Mouse (Mus musculus) kidney, postnatal 0 days (tissue): ENCODE results near the gene Map3k10. TPM values are rescaled to one million over a fixed set of nuclear protein-coding genes. Genes with fewer than 3 reads are reported as not detected.

Experiments
- ATAC-seq: fragments of 200-750 bp; cut with Nextera tagmentation; replicated peaks from 2 replicates; pipeline ENCODE4 v1.8.0; 2017; ENCODE audit warnings: low read depth, moderate number of reproducible peaks, moderate TSS enrichment, moderate library complexity; ENCODE audit not compliant: low FRiP score
- DNase-seq: peaks from one replicate; pipeline ENCODE4 v3.0.0-alpha.2; 2016; ENCODE audit warnings: low spot score
- H3K27ac ChIP-seq: fragments of 300-500 bp; sonication (generic); 2 replicates; pipeline ENCODE4 v1.5.1; 2014; ENCODE audit warnings: mild to moderate bottlenecking
- H3K27me3 ChIP-seq: fragments of 300-500 bp; sonication (generic); 2 replicates; pipeline ENCODE4 v1.6.1; 2014; ENCODE audit warnings: low read length, mixed read lengths; ENCODE audit not compliant: insufficient read depth
- H3K36me3 ChIP-seq: fragments of 300-500 bp; sonication (generic); 2 replicates; pipeline ENCODE4 v1.6.1; 2014; ENCODE audit warnings: low read length, mixed read lengths; ENCODE audit not compliant: insufficient read depth
- H3K4me1 ChIP-seq: fragments of 300-500 bp; sonication (generic); replicated peaks from 2 replicates; pipeline ENCODE4 v1.6.1; 2014; ENCODE audit warnings: antibody characterized with exemption, low read length, mixed read lengths; ENCODE audit not compliant: insufficient read depth
- H3K4me2 ChIP-seq: fragments of 300-500 bp; sonication (generic); 2 replicates; pipeline ENCODE4 v1.6.1; 2014; ENCODE audit warnings: mild to moderate bottlenecking, low read length, moderate library complexity, mixed read lengths
- H3K4me3 ChIP-seq: fragments of 300-500 bp; sonication (generic); replicated peaks from 2 replicates; pipeline ENCODE4 v1.5.1; 2014; ENCODE audit warnings: low read depth, low read length
- H3K9ac ChIP-seq: fragments of 300-500 bp; sonication (generic); 2 replicates; pipeline ENCODE4 v1.6.1; 2014; ENCODE audit warnings: low read depth, low read length
- H3K9me3 ChIP-seq: fragments of 300-500 bp; sonication (generic); replicated peaks from 2 replicates; pipeline ENCODE4 v1.6.1; 2016; ENCODE audit warnings: low read length, inconsistent platforms, mixed read lengths
- CTCF ChIP-seq: IDR thresholded peaks from 2 replicates; pipeline ENCODE4 v1.5.1; 2016; ENCODE audit warnings: antibody characterized with exemption, low read depth, mild to moderate bottlenecking, moderate library complexity
- WGBS: fragments of 180-500 bp; shearing (Covaris S2); extraction: QIAGEN DNeasy Blood & Tissue Kit; methylation state at CpG from one replicate; pipeline ENCODE4 v1.1.7; 2014; 5-methylcytosine and 5-hydroxymethylcytosine counted together
- polyA plus RNA-seq: library from polyadenylated mRNA; unstranded; fragments of >200 nt; fragmentation: Nextera tagmentation; extraction: Ambion mirVana; gene quantifications from 2 replicates; pipeline ENCODE4 v1.2.1, GENCODE M21; 2015

Map3k10 gene
- polyA plus RNA-seq, 1 experiment from 2014 or later = 6.8 TPM

GRCm38 (mm10) chr7:27656600-27656999, 17.8 kb downstream of the Map3k10 start:
- Histone ChIP-seq H3K36me3 (peaks cover 13% of the 10 kb centered on the region), H3K9me3 (no peaks in the 10 kb centered on the region), H3K27me3 (peaks cover 30% of the 10 kb centered on the region), H3K27ac (no peak overlapping the region), H3K4me2 (no peak overlapping the region), H3K4me3 (no peak overlapping the region), H3K4me1 (no peaks in the 10 kb centered on the region; the same call in 1 of the 2 replicates), H3K9ac (no peak overlapping the region)
- WGBS = 91% methylated on average over 16 of the region's 16 CpGs
- no peak for ATAC-seq
- DNase-seq = no peak
- no peak for TF ChIP-seq CTCF

GRCm38 (mm10) chr7:27655545-27655944, 18.9 kb downstream of the Map3k10 start:
- no peak for DNase-seq
- WGBS = 32% methylated on average over 11 of the region's 11 CpGs
- H3K36me3 ChIP-seq = 0 out of 2 replicates have a peak, but pooled peaks cover 5% of the 10 kb centered on the region

GRCm38 (mm10) chr7:27654607-27655276, 19.7 kb downstream of the Map3k10 start:
- Histone ChIP-seq H3K4me3 (no peak overlapping the region), H3K9ac (no peak overlapping the region), H3K4me1 (no peaks in the 10 kb centered on the region; the same call in 1 of the 2 replicates), H3K27ac (no peak overlapping the region), H3K4me2 (no peak overlapping the region), H3K36me3 (0 out of 2 replicates have a peak, but pooled peaks cover 5% of the 10 kb centered on the region), H3K27me3 (peaks cover 30% of the 10 kb centered on the region), H3K9me3 (no peaks in the 10 kb centered on the region)
- DNase-seq (no peak), ATAC-seq (no peak)
- WGBS = 72% methylated on average over 20 of the region's 20 CpGs
- TF ChIP-seq CTCF = peak; percentile 44

More at GRCm38 (mm10) chr7:27655545-27655944, 18.9 kb downstream of the Map3k10 start:
- Histone ChIP-seq H3K4me1 (no peaks in the 10 kb centered on the region; the same call in 1 of the 2 replicates), H3K4me2 (no peak overlapping the region), H3K27ac (no peak overlapping the region), H3K9ac (no peak overlapping the region), H3K4me3 (no peak overlapping the region), H3K9me3 (no peaks in the 10 kb centered on the region), H3K27me3 (peaks cover 30% of the 10 kb centered on the region)
- ATAC-seq = no peak
- no peak for TF ChIP-seq CTCF

- peaks cover 30% of the 10 kb centered on the region for H3K27me3 ChIP-seq
- peak; percentile 68 for DNase-seq
These were observed 20.5 kb downstream of the Map3k10 start, which contains the start of gene Ttc9b for GRCm38 (mm10) chr7:27653681-27654437. Gene Ttc9b (plus strand): TSS chr7:27653915.

GRCm38 (mm10) chr7:27650949-27651348, 23.4 kb downstream of the Map3k10 start:
- H3K4me2 ChIP-seq = peak overlapping the region; percentile 16; the same call in 1 of the 2 replicates
- no peaks in the 10 kb centered on the region for H3K36me3 ChIP-seq
- H3K9ac ChIP-seq = no peak overlapping the region
- peak; percentile 96 for DNase-seq
- H3K27ac ChIP-seq = no peak overlapping the region
- no peaks in the 10 kb centered on the region; the same call in 1 of the 2 replicates for H3K4me1 ChIP-seq
- no peak overlapping the region for H3K4me3 ChIP-seq
- ATAC-seq = no peak; the same call in 1 of the 2 replicates
- H3K27me3 ChIP-seq = peaks cover 30% of the 10 kb centered on the region
- H3K9me3 ChIP-seq = no peaks in the 10 kb centered on the region
- TF ChIP-seq CTCF = peak; percentile 81
- WGBS = 6% methylated on average over 10 of the region's 10 CpGs

More at GRCm38 (mm10) chr7:27653681-27654437, 20.5 kb downstream of the Map3k10 start, which contains the start of gene Ttc9b:
- Histone ChIP-seq H3K27ac (no peak within 1 kb of the TSS), H3K36me3 (0 out of 2 replicates have a peak, but pooled peaks cover 5% of the 10 kb centered on the region), H3K9ac (no peak within 1 kb of the TSS), H3K4me3 (no peak within 1 kb of the TSS), H3K9me3 (no peaks in the 10 kb centered on the region), H3K4me2 (peak within 1 kb of the TSS; percentile 33; the same call in 1 of the 2 replicates), H3K4me1 (no peaks in the 10 kb centered on the region; the same call in 1 of the 2 replicates)
- ATAC-seq = no peak; the same call in 1 of the 2 replicates
- whole genome bisulfite sequencing = 4% methylated on average over 62 of the region's 62 CpGs
- peak; percentile 11; the same call in 1 of the 2 replicates for TF ChIP-seq CTCF

- WGBS = 90% methylated on average over 11 of the region's 11 CpGs
These were observed 24.7 kb downstream of the Map3k10 start for GRCm38 (mm10) chr7:27649723-27650122.

More at GRCm38 (mm10) chr7:27649723-27650122, 24.7 kb downstream of the Map3k10 start:
- no peak overlapping the region for H3K9ac ChIP-seq
- H3K4me3 ChIP-seq = no peak overlapping the region
- DNase-seq (no peak), ATAC-seq (no peak)
- no peak overlapping the region for H3K4me2 ChIP-seq
- no peaks in the 10 kb centered on the region for H3K36me3 ChIP-seq
- H3K27me3 ChIP-seq = peaks cover 22% of the 10 kb centered on the region; the same call in 1 of the 2 replicates
- H3K4me1 ChIP-seq = no peaks in the 10 kb centered on the region; the same call in 1 of the 2 replicates
- no peak for TF ChIP-seq CTCF
- H3K27ac ChIP-seq = no peak overlapping the region
- H3K9me3 ChIP-seq = no peaks in the 10 kb centered on the region
